Mouse (Mus musculus): Measurements from ENCODE around the gene Sftpa1. TPM values are rescaled to one million over a fixed set of nuclear protein-coding genes. Genes with fewer than 3 reads are reported as not detected.

Gene Sftpa1
- not detected in 2 replicates for polyA plus RNA-seq (2012; rRNA removed)

GRCm38 (mm10) chr14:41131540-41131939 is at the start of gene Sftpa1:
TSS of gene Sftpa1 (plus strand) at chr14:41131782.

GRCm38 (mm10) chr14:41104853-41105444 is 26.6 kb upstream of the Sftpa1 start, which contains the start of gene Mat1a:
TSS of gene Mat1a (plus strand) at chr14:41105035.

GRCm38 (mm10) chr14:41151220-41151898 is 19.8 kb downstream of the Sftpa1 start, which contains the start of gene Mbl1:
TSS of gene Mbl1 (plus strand) at chr14:41151458.

GRCm38 (mm10) chr14:41185059-41185821 is 53.7 kb downstream of the Sftpa1 start, which contains the start of gene Sftpd:
TSS of gene Sftpd (minus strand) at chr14:41185149.

Other genes starting within 250 kb of the Sftpa1 start
- gene Sh2d4b, start 238.5 kb upstream of the Sftpa1 start, polyA plus RNA-seq (2012; rRNA removed): 0.79 and 1.4 TPM in 2 replicates
- 90.7 and 91.7 TPM in 2 replicates for gene Tspan14, start 165.0 kb upstream of the Sftpa1 start, polyA plus RNA-seq (2012; rRNA removed)
- 37.0 and 40.5 TPM in 2 replicates for gene Fam213a, start 118.0 kb upstream of the Sftpa1 start, polyA plus RNA-seq (2012; rRNA removed)
- not detected in 2 replicates for gene Dydc2, start 62.6 kb upstream of the Sftpa1 start, polyA plus RNA-seq (2012; rRNA removed)
- not detected in 2 replicates for gene Dydc1, start 58.9 kb upstream of the Sftpa1 start, polyA plus RNA-seq (2012; rRNA removed)
- 1.0 and 1.7 TPM in 2 replicates for gene Mat1a, start 26.7 kb upstream of the Sftpa1 start, polyA plus RNA-seq (2012; rRNA removed)
- not detected in 2 replicates for gene Mbl1, start 19.7 kb downstream of the Sftpa1 start, polyA plus RNA-seq (2012; rRNA removed)
- gene Sftpd, start 53.4 kb downstream of the Sftpa1 start, polyA plus RNA-seq (2012; rRNA removed): 3.3 and 3.6 TPM in 2 replicates
- gene Gm2832, start 147.0 kb downstream of the Sftpa1 start, polyA plus RNA-seq (2012; rRNA removed): not detected in 2 replicates
- not detected in 2 replicates for gene Gm5798, start 216.8 kb downstream of the Sftpa1 start, polyA plus RNA-seq (2012; rRNA removed)